Mouse (Mus musculus): ENCODE results near the gene 2310022A10Rik.

2310022A10Rik gene

DNA sequence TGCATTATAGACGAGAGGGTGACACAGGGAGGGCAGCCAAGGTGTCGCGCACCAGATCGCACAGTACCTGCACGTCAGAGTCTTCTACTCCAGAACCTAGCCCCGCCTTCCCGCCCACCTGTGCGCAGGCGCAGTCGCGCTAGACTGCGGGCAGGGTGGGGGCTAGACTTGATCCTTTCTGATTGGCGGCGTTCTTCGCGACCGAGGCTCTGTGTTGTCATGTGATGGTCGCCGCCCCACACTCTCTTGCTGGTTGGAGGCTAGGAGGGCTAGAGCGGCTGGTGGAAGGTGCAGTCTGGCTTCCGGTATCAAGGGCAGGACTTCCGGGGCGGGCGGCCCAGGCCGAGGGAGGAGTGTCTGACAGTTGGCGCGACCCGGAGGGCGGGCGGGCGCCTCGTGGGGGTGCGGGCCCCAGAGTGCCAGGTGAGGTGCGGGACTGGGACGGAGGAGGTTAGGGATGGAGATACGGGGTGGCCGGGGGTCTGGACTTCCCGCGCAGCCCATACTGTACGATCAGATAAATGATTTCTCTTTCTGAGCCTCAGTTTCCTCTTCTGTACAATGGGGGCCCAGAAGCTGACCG lies at the start of gene 2310022A10Rik, which contains the start of gene Pld3:
TSS of gene 2310022A10Rik (plus strand) at position 303 of the 583 bp plus-strand sequence.
TSS of gene Pld3 (minus strand) at position 288 of the 583 bp plus-strand sequence.
- peak; percentile 97 to 98 for DNase-seq (ENCODE audit: inconsistent age in 2 of 2, low spot score in 1 of 2)

DNA sequence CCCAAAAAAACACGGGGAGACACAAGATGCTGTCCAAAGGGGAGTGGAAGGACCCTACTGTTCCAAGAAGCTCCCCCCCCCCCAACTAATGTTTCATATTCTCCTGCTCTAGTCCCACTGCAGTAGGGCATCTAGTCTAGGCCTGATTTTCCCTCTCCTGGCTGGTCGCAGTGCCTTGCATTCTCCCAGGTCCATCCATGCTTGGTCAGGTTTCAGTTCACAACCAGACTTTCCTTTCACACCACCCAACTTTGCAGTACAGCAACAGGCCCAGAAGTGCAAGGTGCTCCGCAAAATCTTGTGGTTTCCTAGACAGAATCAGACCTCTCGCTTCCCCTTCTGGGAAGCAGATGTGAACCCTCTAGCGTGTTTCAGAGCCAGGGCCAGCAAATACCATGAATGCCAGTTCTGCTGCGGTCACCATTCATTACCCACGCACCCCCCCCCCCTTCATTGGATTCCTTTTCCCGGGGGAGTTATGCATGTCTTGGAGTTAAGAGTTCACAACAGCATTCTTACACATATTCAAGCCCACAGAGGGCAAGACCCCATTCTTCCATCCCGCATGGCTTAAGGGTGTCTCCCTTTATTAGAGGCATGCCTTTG lies 46.2 kb upstream of the 2310022A10Rik start:
- DNase-seq (ENCODE audit: inconsistent age in 2 of 2, low spot score in 1 of 2) = no peak

DNA sequence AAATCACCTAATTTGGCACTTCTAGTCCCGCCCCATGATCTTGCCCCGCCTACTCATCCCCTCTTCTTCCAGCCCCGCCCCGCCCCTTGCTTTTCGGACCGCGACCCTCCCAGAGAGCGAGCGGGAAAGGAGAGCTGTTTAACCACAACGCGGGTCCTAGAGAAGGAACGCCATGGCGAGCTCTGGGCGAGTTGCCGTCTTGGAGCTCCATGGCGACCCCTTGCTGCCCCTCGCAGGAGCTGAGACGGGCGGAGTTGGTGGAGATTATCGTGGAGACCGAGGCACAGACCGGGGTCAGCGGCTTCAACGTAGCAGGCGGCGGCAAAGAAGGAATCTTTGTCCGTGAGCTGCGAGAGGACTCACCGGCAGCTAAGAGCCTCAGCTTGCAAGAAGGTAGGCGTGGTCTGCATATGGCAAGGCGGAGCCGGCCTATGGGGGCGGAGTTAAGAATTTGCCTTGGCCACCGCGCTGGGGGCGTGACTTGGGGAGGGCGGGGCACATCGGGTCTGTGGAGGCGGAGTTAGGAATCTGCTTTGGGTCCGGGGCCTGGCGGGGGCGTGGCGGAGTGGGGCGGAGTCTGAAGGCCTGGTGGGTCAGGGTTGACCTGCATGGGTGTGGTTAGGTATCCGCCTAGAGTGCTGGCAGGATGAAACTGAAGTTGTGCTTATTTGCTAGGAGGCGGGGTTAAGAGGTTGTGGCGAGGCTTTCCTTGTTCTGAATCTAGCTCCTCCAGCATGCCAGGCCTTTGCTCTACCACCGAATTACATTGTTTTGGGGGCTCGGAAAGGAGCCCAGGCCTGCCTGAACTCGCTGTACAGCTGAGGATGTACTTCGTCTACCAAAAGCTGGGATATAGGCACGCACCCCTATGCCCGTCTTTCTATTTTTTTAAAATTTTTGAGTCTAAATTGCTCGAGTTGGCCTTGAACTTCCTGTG lies 45.1 kb upstream of the 2310022A10Rik start:
- DNase-seq (ENCODE audit: inconsistent age in 2 of 2, low spot score in 1 of 2) = peak; percentile 99 to 100

DNA sequence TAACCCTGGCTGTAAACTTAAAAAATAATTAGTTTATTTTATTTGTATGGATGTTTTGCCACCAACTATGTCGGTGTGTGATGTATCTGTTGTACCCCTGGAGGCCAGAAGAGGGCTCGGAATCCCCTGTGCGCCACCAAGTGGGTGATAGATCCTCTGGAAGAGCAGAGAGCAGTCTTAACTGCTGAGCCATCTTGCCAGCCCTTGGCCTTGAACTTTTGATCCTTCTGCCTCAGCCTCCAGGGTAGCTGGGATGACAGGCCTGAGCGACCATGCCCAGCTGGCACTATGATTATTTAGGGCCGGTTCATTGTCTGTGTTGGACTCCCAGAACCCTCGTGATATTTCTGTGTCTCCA lies 44.4 kb upstream of the 2310022A10Rik start:
- DNase-seq (ENCODE audit: inconsistent age in 2 of 2, low spot score in 1 of 2) = peak; percentile 81 to 89

DNA sequence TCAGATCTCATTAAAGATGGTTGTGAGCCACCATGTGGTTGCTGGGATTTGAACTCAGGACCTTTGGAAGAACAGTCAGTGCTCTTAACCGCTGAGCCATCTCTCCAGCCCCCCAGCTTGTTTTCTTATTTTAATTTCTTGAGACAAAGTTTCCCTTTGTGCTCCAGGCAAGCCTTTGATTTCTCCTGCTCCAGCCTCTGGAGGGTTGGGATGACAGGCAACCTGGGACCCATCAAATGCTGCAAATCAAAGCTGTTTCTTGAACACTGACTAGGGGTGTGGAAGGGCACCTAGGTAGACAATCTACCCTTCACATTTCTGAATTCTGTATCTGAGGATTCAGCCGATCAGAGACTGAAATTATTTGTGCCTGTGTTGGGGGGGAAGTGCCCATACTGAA lies 42.2 kb upstream of the 2310022A10Rik start:
- no peak for DNase-seq (ENCODE audit: inconsistent age in 2 of 2, low spot score in 1 of 2)

DNA sequence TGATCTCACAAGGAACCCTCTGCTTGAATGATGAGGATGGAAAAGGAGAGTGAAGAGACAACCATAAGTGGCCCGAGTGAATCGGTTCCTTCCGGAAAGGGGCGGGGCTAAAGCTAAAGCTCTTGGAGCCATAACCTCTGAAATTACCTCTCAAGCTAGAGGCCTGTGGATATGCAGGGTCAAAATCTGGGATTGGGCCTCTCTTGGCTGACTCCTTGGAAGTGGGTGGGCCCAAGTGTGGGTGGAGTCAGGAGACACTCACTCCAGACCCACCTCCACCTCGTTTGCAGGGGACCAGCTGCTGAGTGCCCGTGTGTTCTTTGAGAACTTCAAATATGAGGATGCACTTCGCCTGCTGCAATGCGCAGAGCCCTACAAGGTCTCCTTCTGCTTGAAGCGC lies 38.1 kb upstream of the 2310022A10Rik start:
- DNase-seq (ENCODE audit: inconsistent age in 2 of 2, low spot score in 1 of 2) = no peak

DNA sequence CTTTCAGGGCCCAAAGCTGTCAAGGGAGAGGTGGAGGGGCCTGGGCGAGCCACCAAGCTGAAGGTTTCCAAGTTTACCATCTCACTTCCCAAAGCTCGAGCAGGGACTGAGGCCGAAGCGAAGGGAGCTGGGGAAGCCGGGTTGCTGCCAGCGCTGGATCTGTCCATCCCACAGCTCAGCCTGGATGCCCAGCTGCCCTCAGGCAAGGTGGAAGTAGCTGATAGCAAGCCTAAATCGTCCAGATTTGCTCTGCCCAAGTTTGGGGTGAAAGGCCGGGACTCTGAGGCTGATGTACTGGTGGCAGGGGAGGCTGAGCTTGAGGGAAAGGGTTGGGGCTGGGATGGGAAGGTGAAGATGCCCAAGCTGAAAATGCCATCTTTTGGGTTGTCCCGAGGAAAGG lies 34.7 kb upstream of the 2310022A10Rik start:
- DNase-seq (ENCODE audit: inconsistent age in 2 of 2, low spot score in 1 of 2) = no peak

DNA sequence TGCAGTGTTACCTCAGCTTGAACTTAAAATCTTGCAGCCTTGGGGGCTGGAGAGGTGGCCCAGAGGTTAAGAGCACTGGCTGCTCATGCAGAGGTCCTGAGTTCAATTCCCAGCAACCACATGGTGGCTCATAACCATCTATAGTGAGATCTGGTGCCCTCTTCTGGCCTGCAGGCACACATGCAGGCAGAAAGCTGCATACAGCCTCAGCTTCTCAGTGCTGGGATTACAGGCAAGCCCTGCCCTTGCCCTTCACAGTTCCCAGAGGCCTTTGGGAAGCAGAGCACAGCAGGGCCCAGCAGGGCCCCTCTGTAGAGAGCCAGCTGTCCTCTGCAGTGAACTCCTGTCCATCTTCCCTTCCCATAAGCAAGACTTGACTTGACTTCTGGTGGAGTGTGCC lies 32.9 kb upstream of the 2310022A10Rik start:
- no peak for DNase-seq (ENCODE audit: inconsistent age in 2 of 2, low spot score in 1 of 2)

DNA sequence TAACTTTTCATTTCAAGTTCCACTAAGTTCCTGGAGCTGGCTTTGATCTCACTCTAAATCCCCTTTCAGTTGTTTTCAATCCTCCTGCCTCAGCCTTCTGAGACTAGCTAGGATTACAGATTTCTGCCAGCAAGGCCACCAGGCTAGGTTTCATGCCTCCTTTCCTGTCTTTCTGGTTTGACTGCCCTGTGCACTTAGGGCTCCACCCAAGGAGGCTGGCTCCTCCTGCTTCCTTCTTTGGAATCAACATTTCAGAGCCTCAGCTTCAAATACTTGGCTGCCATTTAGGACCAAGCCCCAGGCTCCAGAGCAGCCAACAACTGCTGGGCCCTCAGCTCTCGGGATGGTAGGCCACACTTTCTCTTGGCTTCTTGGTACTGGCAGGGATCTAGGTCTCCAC lies 32.4 kb upstream of the 2310022A10Rik start:
- DNase-seq (ENCODE audit: inconsistent age in 2 of 2, low spot score in 1 of 2) = no peak

DNA sequence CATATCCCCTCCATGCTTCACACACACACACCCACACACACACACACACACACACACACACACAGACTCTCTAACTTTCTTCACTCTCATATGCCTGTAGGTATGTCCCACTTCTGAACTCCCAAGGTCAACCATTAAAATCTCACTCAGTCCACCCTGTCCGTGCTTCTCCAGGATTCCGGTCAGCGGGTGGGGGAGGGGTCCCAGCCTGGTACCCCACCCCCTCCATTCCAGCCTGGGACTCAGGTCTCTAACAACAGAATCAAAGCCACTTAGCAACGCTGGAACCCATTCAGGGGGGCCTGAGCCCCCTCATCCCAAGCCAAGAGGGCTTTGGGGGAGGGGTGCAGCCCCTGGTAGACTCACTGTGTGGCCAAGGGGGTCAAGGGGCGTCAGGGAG lies 30.1 kb upstream of the 2310022A10Rik start, which contains the start of gene Hipk4:
TSS of gene Hipk4 (plus strand) at position 301 of the 400 bp plus-strand sequence.
- DNase-seq (ENCODE audit: inconsistent age in 2 of 2, low spot score in 1 of 2) = no peak

DNA sequence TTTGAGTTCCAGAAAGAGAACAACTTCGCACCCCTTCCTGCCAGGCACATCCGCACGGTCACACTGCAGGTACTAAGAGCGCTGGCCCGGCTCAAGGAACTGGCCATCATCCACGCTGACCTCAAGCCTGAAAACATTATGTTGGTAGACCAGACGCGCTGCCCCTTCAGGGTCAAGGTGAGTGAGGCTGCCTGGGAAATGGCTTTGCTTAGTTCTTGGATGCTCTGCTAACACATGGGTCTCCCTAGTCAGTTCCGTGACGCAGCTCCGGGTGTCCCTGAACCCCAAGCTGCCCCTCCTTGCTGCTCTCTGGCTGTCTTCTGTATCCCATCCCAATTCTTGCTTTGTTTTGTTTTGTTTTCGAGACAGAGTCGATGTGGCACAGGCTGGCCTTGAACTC lies 29.2 kb upstream of the 2310022A10Rik start:
- no peak for DNase-seq (ENCODE audit: inconsistent age in 2 of 2, low spot score in 1 of 2)

DNA sequence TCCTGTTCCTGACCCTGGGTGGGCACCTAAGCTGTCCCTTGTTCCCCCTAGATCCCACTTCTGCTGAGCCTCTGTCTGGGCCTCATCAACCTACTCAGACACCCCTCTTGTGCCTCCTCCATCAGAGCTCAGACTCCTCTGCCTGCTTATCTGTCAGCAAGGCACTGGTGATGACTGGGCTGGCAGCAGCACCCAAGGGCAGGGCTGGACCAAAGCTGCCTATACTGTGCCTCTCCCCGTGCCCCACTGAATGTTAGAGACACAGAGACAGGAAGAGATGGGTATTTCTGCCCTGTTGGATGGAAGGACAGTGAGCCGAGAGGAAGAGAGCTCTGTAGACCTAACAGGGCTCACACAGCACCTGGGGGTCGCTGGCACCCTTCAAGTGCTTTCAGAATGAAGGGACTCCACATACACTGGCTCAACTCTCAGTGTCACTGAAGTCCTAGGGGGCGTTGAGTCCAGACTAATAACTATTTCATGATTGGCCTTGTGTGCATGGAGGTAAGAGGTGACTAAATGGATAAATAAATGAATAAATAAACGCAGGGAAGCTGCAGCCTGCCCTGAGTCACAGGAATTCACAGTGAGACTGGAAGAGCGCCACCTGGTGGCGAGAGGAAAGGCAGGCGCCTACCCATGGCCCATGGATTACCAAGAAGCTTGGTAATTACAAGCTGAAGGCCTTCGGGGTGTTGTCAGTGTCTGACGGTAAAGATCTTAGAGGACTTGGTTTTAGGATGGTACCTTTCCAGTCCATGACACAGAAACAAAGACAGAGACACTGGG lies 26.8 kb upstream of the 2310022A10Rik start:
- DNase-seq (ENCODE audit: inconsistent age in 2 of 2, low spot score in 1 of 2) = peak; percentile 78 to 90

DNA sequence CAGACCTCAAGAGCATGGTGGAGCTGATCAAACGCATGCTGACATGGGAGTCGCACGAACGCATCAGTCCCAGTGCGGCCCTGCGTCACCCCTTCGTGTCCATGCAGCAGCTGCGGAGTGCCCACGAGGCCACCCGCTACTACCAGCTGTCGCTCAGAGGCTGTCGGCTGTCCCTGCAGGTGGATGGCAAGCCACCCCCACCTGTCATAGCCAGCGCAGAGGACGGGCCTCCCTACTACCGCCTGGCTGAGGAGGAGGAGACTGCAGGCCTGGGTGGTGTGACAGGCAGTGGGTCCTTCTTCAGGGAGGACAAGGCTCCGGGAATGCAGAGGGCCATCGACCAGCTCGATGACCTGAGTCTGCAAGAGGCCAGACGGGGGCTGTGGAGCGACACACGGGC lies 24.0 kb upstream of the 2310022A10Rik start:
- no peak for DNase-seq (ENCODE audit: inconsistent age in 2 of 2, low spot score in 1 of 2)

DNA sequence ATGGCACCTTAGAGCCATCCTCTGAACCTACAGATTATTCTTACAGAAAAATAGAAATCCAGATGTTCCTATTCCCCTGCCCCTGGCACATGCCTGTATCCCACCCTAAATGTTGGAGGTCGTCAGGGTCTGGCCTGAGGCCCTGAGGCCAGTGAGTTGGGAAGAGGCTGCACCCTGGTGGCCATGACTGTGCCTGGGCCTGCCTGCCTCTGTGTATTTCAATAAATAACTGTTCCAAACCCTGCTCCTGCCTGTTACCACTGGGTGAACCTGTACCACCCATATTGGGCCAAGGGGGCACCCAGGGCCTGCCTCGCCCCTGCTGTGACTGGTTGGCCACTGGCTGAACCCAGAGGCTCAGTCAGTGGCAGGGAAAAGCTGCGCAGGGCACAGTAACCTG lies 22.1 kb upstream of the 2310022A10Rik start:
- DNase-seq (ENCODE audit: inconsistent age in 2 of 2, low spot score in 1 of 2) = no peak

DNA sequence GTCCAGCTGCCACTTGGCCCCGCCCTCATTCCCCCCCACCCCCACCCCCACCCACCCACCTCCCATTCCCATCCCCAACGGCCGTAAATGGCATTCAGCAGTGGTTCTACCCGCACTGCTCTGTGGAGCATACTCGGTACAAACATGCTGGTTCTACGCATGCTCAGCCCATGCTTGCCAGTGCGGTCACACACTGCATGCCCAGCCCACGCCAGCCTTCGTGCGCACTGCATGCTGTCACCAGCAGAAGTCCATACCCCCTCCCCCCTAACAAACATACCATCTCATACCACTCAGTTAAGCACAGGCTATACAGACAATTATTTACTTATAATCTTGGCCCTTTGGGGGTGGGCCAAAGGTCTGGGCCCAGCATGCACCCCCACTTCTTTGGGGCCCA lies 21.3 kb upstream of the 2310022A10Rik start:
- DNase-seq (ENCODE audit: inconsistent age in 2 of 2, low spot score in 1 of 2) = no peak

DNA sequence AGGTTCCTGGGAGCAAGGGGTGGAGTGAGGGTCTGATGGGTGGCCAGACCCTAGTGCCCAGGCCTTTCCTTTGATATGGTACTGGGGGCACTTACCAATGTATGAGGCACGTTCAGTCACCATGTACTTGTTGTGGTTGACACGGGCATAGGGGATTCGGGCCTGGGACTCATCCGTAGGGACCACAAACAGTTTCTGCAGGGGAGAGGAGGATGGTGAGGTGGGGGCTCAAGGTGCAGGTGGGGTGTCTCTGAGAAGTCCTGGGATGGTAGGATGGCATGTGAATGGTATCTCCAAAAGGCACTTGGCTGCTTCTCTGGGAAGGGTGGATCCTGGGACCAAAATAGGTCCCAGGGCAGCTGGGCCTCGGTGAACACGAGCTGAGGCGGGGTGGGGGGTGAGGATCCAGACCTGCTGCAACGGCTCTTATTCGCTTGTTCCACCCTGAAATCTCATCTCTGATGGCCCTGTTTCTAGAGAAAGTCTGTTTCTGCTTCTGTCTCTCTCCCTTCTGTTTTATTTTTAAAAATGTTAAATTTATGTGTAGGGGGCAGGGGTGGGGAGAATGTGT lies 20.5 kb upstream of the 2310022A10Rik start:
- DNase-seq (ENCODE audit: inconsistent age in 2 of 2, low spot score in 1 of 2) = no peak

DNA sequence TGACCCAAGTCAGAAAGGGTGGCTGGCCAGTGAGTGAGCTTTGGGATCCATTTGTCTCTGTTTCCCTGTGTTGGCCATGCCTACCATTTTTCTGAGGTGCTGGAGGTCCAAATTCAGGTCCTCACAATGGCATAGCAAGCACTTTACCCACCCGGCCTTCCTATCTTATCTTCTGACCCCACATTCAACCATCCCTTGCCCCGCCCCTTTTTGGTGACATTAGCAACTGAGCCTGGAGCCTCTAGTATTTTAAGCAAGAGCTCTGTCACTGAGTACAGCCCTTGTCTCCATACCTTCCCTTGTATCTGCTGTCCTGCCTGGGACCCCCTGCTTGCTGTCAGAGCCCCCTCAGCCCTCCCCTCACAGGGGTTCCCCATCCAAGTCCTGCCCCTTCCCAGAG lies 17.6 kb upstream of the 2310022A10Rik start:
- no peak for DNase-seq (ENCODE audit: inconsistent age in 2 of 2, low spot score in 1 of 2)

DNA sequence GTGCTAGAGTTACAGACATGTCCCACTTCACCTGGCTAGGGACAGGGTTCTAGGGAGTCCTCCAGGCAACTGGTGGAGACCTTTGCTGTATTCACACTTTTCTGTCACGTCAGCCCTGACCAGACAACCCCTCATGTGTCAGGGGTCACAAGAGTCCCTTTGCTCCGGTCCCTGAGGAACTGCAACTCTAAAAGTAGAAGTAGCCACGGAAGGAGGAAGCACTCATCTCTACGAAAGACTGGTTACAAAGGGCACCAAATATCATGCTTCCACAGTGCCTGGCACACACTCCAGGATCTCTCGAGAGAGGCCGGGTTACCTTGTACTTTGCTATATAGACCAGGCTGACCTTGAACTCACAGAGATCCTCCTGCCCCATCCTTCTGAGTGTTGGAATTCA lies 16.4 kb upstream of the 2310022A10Rik start:
- DNase-seq (ENCODE audit: inconsistent age in 2 of 2, low spot score in 1 of 2) = no peak

DNA sequence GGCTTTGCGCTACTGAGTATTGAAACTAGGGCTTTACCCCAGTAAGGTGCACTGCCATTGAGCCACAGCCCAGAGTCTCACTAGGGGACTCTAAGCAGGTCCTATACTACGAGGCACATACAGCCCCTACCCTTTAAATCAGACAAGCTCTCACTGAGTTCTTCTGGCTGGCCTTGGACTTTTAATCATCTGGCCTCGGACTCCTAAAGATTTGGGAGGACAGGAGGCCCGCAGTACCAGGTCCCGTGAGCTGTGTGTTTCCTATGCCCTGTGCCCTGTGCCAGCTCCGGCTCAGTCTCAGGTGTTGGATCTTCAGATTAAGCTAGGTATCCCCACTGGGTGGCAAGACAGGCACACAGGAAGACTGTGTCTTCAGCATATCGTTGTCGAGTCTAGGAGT lies 15.0 kb upstream of the 2310022A10Rik start:
- DNase-seq (ENCODE audit: inconsistent age in 2 of 2, low spot score in 1 of 2) = peak; percentile 56 to 71

DNA sequence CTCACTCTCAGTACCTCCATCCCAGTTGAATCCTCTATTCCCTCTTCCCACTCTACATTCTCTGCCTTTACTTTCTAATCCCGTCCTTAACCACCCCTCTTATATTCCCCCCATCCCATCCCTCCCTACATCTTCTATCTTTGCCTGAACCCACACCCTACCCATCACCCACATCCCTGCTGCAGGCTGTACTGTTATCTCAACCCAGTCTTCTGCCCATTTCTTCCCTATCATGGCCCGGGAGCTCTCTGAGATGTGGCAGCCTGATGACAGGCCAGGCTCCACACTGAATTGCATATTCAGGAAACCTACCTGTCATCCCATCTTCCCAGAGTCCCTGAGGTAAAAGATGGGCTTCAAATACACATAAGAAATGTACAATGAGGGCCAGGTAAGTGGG lies 14.2 kb upstream of the 2310022A10Rik start:
- DNase-seq (ENCODE audit: inconsistent age in 2 of 2, low spot score in 1 of 2) = no peak

DNA sequence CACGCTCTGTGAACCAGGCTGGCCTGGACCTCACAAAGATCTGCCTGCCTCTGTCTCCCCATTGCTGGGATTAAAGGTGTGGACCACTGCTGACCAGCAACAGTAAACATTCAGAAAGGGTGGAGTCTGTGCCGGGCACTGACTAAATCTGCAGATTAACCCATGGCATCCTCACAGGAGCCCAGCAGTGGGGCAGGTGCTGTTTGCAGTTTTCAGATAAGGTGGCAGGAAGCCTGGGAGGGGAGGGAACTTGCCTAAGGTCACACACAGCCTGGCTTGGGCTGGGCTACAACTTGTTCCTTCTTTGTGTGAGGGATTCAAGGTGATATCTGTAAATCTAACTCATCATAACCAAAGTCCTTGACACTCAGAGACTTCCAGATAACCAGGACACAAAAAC lies 12.5 kb upstream of the 2310022A10Rik start:
- DNase-seq (ENCODE audit: inconsistent age in 2 of 2, low spot score in 1 of 2) = peak; percentile 63 to 69

Data from adrenal gland, adult (tissue).